Mouse (Mus musculus) pancreas, adult 10 weeks (tissue): ENCODE measurements around the gene Exosc3. TPM values are rescaled to one million over a fixed set of nuclear protein-coding genes. Genes with fewer than 3 reads are reported as not detected.

ENCODE experiments used
- polyA plus RNA-seq: library from polyadenylated mRNA; stranded (reverse); fragments of 350-450 nt; fragmentation: Illumina TruSeq; extraction: RNeasy Lipid Tissue Mini Kit (QIAGEN cat#74804); gene quantifications from one replicate; pipeline ENCODE4 v1.2.3, GENCODE M21; 2015; ENCODE audit warnings: low read depth, low replicate concordance; ENCODE audit not compliant: insufficient read depth

Exosc3 gene
- 7.0 TPM for polyA plus RNA-seq

GRCm38 (mm10) chr4:45342286-45343155 lies at the start of gene Exosc3:
Exosc3 (minus strand) TSS chr4:45342732.

GRCm38 (mm10) chr4:45341669-45342249 lies 773 bp downstream of the Exosc3 start, which contains the start of gene Dcaf10:
Dcaf10 (plus strand) TSS chr4:45342101.

DNA sequence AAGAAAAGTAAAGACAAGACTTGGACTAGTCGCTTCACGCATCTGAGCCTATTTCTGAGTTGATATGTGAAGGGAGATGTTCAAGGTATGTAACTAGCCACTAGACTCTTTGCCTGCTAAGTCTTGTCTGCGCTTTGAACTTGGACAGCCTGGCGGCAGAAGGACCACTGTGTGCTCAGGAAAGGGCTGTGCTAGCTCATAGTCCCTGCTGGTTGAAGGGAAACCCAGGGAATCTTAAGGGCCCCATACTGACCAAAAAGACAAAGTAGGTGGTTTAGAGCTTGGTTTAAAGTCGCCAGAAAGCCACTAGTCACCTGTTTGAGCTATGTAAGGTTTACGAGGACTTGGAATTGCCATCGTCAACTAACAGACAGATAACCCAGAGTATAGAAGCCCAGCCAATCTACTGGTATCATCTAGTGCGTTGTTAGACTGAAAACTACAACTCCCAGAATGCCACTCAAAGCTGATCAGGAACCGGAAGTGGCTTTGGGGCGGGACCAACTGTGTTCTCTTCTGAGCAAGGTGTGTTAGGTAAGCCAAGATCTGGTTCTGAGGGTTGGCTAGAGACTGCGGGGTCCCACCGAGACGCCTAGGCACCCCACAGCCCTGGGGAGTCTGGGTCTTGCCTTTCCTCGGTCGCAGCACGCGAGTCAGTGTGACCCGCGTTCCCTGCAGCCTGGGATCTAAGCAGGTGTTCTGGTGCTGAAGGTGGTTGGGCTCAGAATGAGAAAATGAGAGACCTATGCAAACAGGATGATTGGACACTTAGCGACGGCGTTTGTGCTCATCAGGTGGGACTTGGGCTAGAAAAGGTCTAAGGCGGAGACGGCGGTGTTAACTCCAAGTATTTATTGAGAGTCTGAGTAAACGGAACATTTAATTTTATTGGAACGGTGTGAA lies 45.6 kb downstream of the Exosc3 start, which contains the start of gene Trmt10b:
TSS of gene Trmt10b (plus strand) at position 466 of the 903 bp plus-strand sequence.

Other genes starting within 250 kb of the Exosc3 start
- 25.0 TPM for gene Tomm5, start 234.6 kb downstream of the Exosc3 start, polyA plus RNA-seq
- not detected for gene Frmpd1, start 157.9 kb downstream of the Exosc3 start, polyA plus RNA-seq
- 3.1 TPM for gene Trmt10b, start 45.6 kb downstream of the Exosc3 start, polyA plus RNA-seq
- 2.6 TPM for gene Dcaf10, start 631 bp downstream of the Exosc3 start, polyA plus RNA-seq
- gene Slc25a51, start 66.0 kb upstream of the Exosc3 start, polyA plus RNA-seq, result 16.5 TPM
- 6.5 TPM for gene Shb, start 189.7 kb upstream of the Exosc3 start, polyA plus RNA-seq